Comparison of ENCODE assay signal across 9 mouse cellular contexts in genomic region chr4:124142083-124142482, GRCm38 (mm10).
DNase-seq lines count a peak whose midpoint lies in the region; ATAC-seq and TF ChIP-seq lines count a peak whose summit lies in the region.
"Had no signal": no experiment of that assay in that cellular context is flagged by ENCODE, and none has a peak within 500 bp of the region (broad histone marks: within the 10 kb centered on the region; RNA-seq: fewer than 3 reads in every experiment).

No protein-coding gene starts in this region.

- no peak overlapping the region for H3K27ac ChIP-seq in liver, embryonic 12.5 days
- H3K27ac ChIP-seq in limb, embryonic 14.5 days (replicated peaks; ENCODE audit: low read depth, low read length): no peak overlapping the region
- H3K27ac ChIP-seq in neural tube, embryonic 12.5 days: no peak overlapping the region
- H3K27ac ChIP-seq: embryonic facial prominence, embryonic 13.5 days had no signal

- no peak overlapping the region for H3K4me2 ChIP-seq in liver, embryonic 12.5 days
- no peak overlapping the region for H3K4me2 ChIP-seq in limb, embryonic 14.5 days (replicated peaks; ENCODE audit: low read depth, low read length, severe bottlenecking)
- H3K4me2 ChIP-seq in neural tube, embryonic 12.5 days (replicated peaks): no peak overlapping the region
- H3K4me2 ChIP-seq: embryonic facial prominence, embryonic 13.5 days had no signal

- 10% methylated on average over 5 of the region's 5 CpGs for WGBS in liver, embryonic 12.5 days (ENCODE audit: insufficient replicate concordance)
- 5% methylated on average over 5 of the region's 5 CpGs for WGBS in limb, embryonic 14.5 days
- WGBS in neural tube, embryonic 12.5 days: 7% methylated on average over 5 of the region's 5 CpGs

- DNase-seq in liver: peak; percentile 77
- peak; percentile 94 to 97 for DNase-seq in cerebellum, postnatal 10 days
- DNase-seq in frontal cortex, postnatal 36 days (ENCODE audit: low spot score in 2 of 2): peak; percentile 92 to 95
- DNase-seq in kidney, adult 9 months: peak; percentile 88
- peak; percentile 91 for DNase-seq in limb, embryonic 14.5 days (ENCODE audit: low spot score)
- peak; percentile 6 to 8 for DNase-seq in thymus, adult 18-20 months

- no peak overlapping the region for H3K4me3 ChIP-seq in liver, embryonic 12.5 days
- H3K4me3 ChIP-seq in limb, embryonic 14.5 days (replicated peaks; ENCODE audit: low read length): no peak overlapping the region
- H3K4me3 ChIP-seq in neural tube, embryonic 12.5 days: no peak overlapping the region
- H3K4me3 ChIP-seq: embryonic facial prominence, embryonic 13.5 days had no signal

- H3K9ac ChIP-seq in liver, embryonic 12.5 days: no peak overlapping the region
- H3K9ac ChIP-seq in limb, embryonic 14.5 days (ENCODE audit: low read depth, low read length, severe bottlenecking): no peak overlapping the region
- H3K9ac ChIP-seq in neural tube, embryonic 12.5 days: no peak overlapping the region
- H3K9ac ChIP-seq: embryonic facial prominence, embryonic 13.5 days had no signal

- H3K27me3 ChIP-seq in liver, embryonic 12.5 days (replicated peaks): peaks cover 4% of the 10 kb centered on the region; the same call in 1 of the 2 replicates
- H3K27me3 ChIP-seq in limb, embryonic 14.5 days (ENCODE audit: control insufficient read depth, insufficient read depth, low read length): no peaks in the 10 kb centered on the region
- H3K27me3 ChIP-seq in neural tube, embryonic 12.5 days (replicated peaks): peaks cover 4% of the 10 kb centered on the region; the same call in 1 of the 2 replicates

- no peaks in the 10 kb centered on the region for H3K36me3 ChIP-seq in liver, embryonic 12.5 days
- H3K36me3 ChIP-seq in limb, embryonic 14.5 days (ENCODE audit: control insufficient read depth, insufficient read depth, low read length): no peaks in the 10 kb centered on the region
- H3K36me3 ChIP-seq in neural tube, embryonic 12.5 days: no peaks in the 10 kb centered on the region
- H3K36me3 ChIP-seq: embryonic facial prominence, embryonic 13.5 days had no signal

- H3K4me1 ChIP-seq in liver, embryonic 12.5 days: no peaks in the 10 kb centered on the region
- no peaks in the 10 kb centered on the region for H3K4me1 ChIP-seq in limb, embryonic 14.5 days (ENCODE audit: control insufficient read depth, insufficient read depth, low read length)
- H3K4me1 ChIP-seq in neural tube, embryonic 12.5 days: no peaks in the 10 kb centered on the region

- no peaks in the 10 kb centered on the region for H3K9me3 ChIP-seq in liver, embryonic 12.5 days (replicated peaks)
- H3K9me3 ChIP-seq in limb, embryonic 14.5 days (ENCODE audit: control insufficient read depth, low read length): no peaks in the 10 kb centered on the region
- H3K9me3 ChIP-seq in neural tube, embryonic 12.5 days: no peaks in the 10 kb centered on the region
- H3K9me3 ChIP-seq: embryonic facial prominence, embryonic 13.5 days had no signal

- no peak for ATAC-seq in liver, embryonic 12.5 days
- ATAC-seq in limb, embryonic 14.5 days (ENCODE audit: low FRiP score, low read depth): no peak; the same call in 1 of the 2 replicates
- ATAC-seq in neural tube, embryonic 12.5 days (ENCODE audit: low FRiP score, low read depth): 0 out of 2 replicates have a peak, but pooled peaks have one; percentile 25

- TF ChIP-seq POLR2A in limb, embryonic 14.5 days (IDR thresholded peaks at IDR 0.05; ENCODE audit: borderline replicate concordance, extremely low read depth, insufficient read depth, insufficient read length): no peak

Comparison
In these comparisons a context has a peak if more than half of its experiments do, and no peak if none do; other contexts are left out.
1. DNase-seq: peak in every context shown above with its lines; median percentile 96 in cerebellum, postnatal 10 days; 94 in frontal cortex, postnatal 36 days; 91 in limb, embryonic 14.5 days; 88 in kidney, adult 9 months; 77 in liver; 7 in thymus, adult 18-20 months.